Mouse (Mus musculus) heart, postnatal 0 days (tissue): Measurements from ENCODE around the gene Mlycd.

Experiments used
- CTCF ChIP-seq: IDR thresholded peaks from 2 replicates; pipeline ENCODE4 v1.5.1; 2016; ENCODE audit warnings: antibody characterized with exemption, control low read depth, low read depth
- EP300 ChIP-seq: IDR thresholded peaks from 2 replicates; pipeline ENCODE4 v1.6.1; 2016; ENCODE audit warnings: antibody characterized with exemption, low read depth

GRCm38 (mm10) chr8:119429552-119429951 is 34.9 kb downstream of the Mlycd start:
- TF ChIP-seq CTCF = no peak
- no peak for TF ChIP-seq EP300
